Mouse (Mus musculus): ENCODE measurements at regions not wholly inside any gene's neighbourhood (a gene's known extent, or its start where the extent isn't known, plus 50 kb on each side); places are given as distances from the start of the nearest gene placed in this dataset.

DNA sequence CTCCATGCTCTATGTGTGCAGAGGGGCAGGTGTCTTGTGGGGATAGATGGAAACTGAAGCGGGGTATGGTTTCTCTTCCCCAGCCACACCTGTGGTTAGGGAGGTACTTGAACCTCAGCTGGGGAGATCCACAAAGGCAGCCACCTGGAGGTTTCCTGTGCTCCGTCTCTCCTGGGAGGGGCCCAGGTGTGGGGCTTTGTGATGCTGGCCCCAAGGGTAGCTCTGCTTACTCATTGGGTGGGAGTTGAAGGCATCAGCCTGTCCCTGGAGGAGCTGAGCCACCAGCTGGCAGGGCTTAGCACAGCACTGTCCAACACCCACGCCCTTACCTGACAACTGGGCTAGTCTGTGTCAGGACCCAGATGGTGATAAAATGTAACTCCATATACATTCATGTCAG lies 81.4 kb downstream of the Lhx2 start:
- no peak for DNase-seq (ENCODE audit: low read depth)

DNA sequence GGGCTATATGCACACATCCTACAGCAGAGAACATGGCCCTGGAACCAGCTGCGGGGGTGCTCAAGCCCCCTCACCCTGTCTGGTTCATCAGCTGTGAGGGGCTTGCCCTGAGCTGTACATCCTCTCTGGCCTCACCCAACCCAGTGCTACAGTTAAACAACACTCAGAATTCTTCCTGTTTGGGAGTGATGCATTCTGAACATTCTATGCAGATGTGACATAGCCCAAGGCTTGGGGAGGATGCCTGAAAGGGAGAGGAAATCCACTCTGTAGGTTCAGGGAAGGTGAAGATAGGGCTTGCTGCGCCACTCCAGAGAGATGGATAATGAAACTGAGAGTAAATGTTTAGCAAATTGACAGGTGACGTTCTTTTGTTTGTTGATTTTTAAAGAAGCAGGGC lies 83.3 kb downstream of the Lhx2 start:
- no peak for DNase-seq (ENCODE audit: low read depth)

DNA sequence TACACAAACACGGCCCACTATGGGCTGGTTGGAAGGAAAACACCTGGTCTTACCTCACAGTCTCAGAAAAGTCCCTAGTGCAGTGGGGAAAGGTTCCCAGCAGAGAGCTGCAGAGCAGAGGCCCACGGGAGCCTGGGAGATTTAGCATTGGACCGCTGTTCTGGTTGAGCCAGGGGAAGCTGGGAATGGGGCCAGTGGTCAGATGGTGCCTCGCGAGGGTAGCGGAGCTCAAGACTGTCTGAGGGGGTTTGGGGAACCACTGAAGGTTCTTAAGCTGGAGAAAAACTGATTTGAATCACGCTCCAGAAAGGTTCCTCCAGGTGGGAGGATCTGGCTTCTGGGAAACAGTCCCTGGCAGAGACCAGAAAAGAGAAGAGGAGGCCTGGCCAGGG lies 84.8 kb downstream of the Lhx2 start:
- DNase-seq (ENCODE audit: low read depth), result no peak

DNA sequence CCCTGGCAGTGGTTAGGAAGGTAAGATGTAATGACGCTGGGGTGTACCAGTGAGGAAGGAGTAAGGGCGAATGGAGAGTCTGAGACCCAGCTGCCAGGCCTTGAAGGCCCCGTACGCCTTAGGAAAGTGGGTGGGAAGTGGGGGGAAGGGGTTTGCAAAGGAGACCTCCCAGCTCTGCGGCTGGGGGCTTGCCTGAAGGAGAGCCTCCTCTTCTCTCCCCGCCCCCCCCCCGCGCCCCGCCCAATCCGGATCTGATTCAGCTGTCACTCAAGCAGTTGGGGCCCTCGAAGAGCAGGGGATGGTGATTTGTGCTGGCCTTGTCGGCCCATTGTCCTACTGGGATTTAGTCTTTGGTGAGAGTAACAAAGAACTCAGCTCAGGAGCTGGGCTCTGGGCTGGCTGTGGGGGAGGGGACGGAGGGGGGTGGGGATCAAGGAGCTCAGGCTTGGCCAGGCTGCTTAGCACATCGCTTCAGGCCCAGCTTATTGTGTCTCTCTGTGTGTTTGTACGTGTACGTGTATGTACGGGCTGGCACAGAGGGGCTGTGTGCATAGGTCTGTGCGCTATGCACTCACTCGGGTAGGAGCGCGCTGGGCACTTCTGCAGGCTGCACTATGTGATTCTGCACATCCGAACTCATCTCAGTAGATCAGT lies 85.3 kb downstream of the Lhx2 start:
- no peak for DNase-seq (ENCODE audit: low read depth)

DNA sequence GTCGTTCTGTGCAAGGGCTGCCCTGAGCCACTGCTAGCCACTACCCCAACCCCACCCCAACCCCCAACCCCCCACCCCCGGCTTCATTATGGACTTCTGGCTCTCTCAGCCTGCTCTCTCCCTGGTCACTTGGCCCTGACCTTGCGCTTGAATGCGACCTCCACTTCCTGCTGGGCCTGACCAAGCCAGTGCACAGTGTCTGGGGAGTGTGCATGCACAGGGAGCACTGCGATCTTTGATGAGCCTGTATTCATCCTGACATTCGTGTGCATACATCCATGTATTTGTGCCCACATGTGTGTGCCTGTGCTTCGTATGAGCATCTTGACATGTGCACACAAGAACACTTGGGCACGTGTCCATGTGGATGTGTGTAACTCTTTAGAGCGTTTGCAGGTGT lies 85.9 kb downstream of the Lhx2 start:
- DNase-seq (ENCODE audit: low read depth), result no peak

DNA sequence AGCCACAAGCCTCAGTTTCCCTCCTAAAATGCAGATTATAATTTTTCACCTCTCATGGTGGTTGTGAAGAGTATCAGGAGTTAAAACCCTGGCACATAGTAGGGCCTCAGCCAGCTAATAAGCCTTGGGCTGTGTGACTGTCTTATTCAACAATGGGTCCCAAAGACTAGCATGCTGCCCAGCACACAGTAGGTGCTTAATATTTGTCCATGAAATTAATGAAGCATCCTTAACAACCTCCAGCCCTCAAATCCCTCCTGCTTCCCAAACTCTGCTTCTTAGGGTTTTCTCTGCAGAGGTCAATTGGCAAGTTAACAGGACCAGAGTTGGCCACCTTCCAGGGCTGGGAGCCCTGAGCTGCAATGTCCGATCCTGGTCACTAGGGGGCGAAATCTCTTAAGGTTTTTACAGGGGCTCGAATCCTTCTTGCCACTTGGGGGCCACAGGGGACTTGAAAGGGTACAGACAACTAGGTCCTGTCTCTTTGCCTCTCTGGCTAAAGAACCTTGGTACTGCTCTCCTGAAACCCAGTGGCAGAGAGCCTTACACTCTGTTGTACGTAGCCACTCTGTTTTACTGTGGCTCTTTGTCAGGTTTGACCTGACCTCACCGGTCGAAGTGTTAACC lies 81.6 kb upstream of the Nek6 start:
- DNase-seq (ENCODE audit: low read depth), result peak; percentile 56

DNA sequence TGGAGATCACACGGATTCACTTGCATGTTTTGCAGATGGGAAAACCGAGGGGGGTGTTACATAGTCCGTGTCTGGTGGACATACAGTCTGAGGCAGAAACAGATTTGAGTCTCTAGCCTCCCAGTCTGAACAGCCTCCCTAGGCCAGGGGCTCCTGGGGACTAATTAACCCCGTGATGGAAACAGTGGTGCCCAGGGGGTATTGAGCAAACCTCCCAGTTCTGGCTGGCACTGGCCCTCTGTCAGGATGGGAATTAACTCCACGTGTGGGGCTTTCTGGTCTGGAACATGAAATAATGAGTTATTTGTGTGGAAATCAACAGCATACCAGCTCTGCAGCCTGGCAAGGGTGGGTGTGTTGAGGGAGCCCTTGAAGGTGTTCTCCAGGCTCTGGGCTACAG lies 79.9 kb upstream of the Nek6 start:
- no peak for DNase-seq (ENCODE audit: low read depth)

DNA sequence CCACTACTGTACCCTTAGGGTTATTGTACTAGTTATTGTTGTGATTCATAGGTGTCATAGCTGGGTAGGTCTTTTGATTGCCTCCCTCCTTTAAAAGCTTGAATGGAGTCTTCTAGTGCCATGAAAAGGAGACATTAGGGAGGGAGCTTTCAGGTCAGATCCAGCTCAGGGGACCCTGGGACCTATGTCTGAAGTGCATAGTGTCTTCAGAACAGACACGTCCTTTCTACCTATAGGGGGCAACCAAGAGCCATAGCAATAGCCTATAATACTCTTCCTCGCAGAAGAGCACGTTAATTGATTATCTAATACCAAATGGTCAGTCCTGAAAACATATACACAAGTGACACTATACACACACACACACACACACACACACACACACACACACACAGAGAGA lies 77.7 kb upstream of the Nek6 start:
- peak; percentile 14 for DNase-seq (ENCODE audit: low read depth)

DNA sequence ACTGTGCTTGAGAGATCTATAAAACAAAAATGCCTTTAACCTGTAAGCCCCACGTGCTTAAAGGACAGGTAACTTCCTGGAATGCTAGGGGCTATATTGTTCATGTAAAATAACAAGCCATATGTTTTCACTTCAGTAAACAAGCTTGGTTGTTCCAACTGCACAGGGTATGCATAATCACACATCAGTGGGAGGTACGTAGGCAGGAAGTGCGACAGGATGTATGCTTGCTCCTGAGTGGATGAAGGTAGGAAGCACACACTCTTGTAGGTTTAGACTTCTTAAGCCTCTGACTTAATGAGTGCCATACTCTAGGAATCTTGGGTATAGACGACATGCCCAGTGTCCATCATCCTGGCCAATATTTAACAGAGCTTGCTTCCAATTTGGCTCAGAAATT lies 74.7 kb upstream of the Nek6 start:
- no peak for DNase-seq (ENCODE audit: low read depth)

DNA sequence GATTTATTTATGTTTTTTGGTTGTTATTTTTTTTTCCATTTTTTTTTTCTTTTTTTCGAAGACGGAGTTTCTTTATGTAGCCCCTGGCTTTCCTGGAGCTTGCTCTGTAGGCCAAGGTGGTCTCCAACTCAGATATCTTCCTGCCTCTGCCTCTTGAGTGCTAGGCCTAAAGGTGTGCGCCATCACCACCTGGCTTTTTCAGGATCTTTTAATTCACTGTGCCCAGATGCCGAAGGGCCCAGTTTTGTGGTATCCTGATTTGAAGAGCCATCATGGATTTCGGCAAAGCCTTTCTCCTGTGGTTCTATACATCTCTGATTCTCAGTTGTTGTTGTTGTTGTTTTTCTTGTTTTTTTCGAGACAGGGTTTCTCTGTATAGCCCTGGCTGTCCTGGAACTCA lies 72.3 kb upstream of the Nek6 start:
- no peak for DNase-seq (ENCODE audit: low read depth)

DNA sequence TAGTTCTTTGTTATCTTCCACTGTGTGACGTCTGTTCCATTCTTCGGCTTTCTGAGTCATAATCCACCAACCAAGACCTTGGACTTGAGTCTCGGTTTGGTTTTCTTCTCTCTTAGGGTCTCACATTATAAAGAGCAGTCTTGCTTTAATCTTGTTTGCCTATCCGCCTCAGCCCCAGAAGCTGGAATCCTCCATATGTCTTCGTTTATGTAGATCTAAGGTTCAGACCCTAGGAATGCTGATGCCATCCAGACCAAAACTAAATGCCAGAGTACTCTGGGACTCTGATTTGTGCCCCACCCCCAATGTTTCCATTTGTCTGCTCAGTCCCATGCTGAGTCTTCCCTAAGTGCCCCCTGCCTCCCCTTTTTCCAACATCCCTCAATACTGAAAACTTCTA lies 71.5 kb upstream of the Nek6 start:
- no peak for DNase-seq (ENCODE audit: low read depth)

DNA sequence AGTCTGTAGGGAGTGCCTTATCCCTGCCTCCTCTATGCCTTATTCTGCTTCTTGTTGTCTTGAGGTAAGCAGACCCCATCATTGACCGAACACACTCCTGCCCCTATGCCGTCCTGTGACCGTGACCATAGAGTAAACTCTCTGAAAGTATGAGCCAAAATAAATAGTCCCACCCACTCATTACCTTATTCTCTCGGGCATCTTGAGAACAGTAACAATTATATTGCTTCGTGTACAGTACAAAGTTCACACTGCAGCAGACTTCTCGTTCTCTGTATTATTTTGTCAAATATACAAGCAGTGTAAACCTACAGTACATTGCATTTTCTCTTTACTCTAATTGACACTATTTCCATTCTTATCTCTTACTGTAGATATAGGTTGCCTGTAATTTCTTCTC lies 62.4 kb upstream of the Nek6 start:
- no peak for DNase-seq (ENCODE audit: low read depth)

DNA sequence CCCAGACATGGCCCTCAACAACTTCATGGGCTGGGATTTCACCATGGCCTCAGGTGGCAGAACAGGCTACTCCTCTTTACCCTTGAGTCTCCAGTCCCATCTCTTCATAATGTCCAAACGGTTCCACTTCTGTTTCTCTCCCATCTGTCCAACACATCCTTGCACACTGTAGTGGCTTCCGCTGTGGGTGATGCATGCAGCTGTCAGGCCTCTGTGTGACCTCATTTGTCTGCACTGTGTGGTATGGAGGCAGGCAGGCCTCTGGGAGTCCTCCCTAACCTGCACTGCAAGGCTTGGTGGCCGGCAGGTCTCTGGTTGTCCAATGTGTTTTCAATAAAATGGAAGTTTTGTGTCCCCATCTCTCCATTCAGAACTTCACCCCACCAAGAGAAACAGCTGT lies 54.9 kb upstream of the Nek6 start:
- DNase-seq (ENCODE audit: low read depth), result no peak

DNA sequence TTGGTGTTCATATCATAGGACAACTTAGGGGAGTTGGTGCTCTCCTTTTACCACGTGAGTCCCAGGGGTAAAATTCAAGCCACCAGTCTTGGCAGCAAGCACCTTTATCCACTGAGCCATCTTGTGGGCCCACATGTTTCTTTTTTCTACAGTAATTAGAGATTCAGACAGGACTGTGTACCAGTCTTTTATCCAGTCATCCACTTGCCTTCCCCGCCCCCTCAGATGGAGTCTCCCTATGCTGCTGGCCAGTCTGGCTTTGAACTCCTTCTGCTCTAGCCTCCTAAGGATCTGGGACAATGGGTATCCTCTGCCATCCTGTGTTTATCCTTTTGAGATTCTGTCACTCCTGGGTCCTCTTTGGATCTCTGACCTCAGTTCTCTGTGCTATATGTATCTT lies 51.1 kb upstream of the Nek6 start:
- no peak for DNase-seq (ENCODE audit: low read depth)

DNA sequence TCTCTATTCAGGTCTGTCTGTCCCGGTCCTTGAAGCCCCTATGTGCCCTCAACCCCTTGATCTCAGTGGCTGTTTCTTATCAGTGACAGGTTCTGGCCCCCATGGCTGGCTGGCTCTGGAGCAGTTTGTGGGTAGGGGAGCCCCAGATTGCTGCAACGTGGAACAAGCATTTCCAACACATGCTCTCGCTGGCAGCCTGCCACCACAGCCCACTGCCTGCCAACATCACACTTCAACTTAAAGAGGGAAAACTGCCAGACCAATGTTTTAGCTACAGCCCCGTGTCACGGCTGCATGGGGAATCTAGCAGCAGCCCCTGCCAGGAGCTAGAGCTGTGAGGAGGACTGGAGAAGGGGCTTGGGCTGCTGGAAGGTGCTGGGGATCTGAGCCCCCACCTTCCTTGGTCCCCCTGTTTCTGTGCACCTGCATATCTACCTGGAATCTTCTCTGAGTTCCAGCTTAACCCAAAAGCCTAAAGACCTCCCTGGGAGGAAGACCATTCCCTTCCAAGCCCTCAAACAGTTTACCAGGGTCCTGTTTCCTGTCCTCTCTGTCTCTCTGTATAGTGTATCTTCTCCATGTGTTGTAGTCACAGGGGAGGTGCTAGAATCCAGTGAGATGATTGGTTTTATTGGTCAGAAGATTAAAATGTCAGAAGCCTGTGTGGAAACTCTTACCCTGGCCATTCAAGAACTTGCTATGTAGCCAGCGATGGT lies 50.5 kb upstream of the Nek6 start:
- DNase-seq (ENCODE audit: low read depth), result no peak

Measured in naive thymus-derived CD4-positive, alpha-beta T cell, adult 2 months (primary cell).